Mouse (Mus musculus): ENCODE measurements around the gene Ubqln1. TPM values are rescaled to one million over a fixed set of nuclear protein-coding genes. Genes with fewer than 3 reads are reported as not detected.
"Not testable (repeated sequence)": the region's sequence is repeated elsewhere in the genome, so short reads cannot be mapped to it uniquely, and the experiment has no call there.

The Ubqln1 gene
- total RNA-seq, 2 experiments from 2014 or later, result 48.1 to 55.3 TPM

DNA sequence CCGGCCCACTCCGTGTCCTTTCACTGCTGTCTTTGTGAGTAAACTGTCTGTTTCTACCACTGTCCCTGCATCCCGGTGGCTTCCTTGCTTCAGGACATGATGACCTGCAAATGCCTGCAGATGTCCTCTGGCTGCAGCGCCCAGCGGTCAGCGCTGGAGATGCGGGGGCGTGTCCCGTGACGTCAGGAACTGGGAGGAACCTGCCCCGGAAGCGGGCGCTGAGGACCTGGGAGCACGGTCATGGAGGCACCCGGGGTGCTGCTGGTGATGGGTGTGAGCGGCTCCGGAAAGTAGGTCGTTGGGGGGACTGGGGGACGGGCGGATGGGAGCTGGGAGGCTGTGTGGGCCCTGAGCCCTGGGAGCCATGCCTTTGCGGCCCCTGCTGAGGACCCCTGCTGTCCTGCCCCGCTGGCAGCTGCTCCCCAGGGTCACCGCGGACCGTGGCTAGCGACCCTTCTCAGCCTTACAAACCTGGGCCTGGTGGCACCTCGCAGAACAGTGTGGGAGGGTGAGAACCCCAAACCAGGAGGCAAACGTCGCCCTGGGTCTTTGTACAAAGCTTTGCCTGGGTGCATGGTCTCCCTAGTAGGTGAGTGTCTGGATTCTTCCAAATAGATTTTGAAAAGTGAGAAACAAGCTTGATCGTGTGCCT is 57.9 kb downstream of the Ubqln1 start, which contains the start of gene Idnk:
Gene Idnk, plus strand, starts transcription at position 203 of the 652 bp plus-strand sequence.
- ATAC-seq (ENCODE audit: poor library complexity, severe bottlenecking), result peak; percentile 88

DNA sequence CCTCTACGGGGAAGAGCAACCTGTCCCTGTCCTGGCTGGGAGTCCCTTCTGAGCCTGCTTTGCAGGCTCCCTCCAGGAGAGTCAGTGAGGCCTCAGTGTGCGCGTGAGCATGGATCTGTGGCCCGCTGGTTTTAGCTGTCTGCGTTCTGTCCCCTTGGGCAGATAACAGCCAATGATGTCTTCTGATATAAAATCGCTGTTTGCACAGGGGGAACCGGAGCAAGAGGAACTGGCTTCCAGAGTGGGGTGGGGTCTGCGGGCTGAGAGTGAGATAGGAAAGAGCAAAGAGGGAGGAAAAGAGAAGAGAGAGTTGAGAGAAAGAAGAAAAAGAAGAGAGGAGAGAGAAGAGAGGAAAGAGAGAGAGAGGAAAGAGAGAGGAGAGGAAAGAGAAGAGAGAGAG is 58.4 kb downstream of the Ubqln1 start:
- ATAC-seq (ENCODE audit: poor library complexity, severe bottlenecking), result no peak

DNA sequence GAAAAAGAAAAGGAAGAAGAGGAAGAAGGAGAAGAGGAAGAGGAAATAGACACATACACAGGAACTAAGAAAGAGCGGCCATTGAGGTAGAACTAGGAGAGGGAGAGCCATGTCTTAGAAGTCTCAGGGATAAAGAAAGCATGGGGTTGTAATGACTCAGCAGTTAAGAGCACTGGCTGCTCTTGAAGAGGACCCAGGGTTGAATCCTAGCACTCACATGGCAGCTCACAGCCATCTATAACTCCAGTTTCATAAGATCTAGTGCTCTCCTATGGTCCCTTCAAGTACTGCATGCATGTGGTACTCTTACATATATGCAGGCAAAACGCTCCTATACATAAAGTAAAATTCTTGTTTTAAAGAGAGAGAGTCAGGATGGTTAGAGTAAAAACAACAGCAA is 59.4 kb downstream of the Ubqln1 start:
- no peak for ATAC-seq (ENCODE audit: poor library complexity, severe bottlenecking)

DNA sequence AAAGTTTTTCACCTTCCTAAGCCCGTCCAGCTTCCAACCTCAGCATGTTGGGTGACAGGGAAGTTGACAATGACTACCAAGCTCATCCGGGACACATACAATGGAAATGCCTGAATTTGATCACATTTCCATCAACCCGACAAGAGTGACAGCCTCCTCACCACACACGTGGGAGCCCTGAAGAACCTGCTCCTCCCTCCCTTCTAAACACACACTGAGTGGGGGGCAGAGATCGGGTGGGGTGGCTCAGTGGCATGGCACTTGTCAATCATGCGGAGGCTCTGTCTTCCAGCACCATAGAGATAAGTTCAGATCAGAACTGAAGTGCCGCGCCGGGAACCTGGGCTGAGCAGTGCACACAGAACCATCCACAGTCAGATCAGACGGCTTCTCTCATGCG is 65.0 kb downstream of the Ubqln1 start:
- no peak for ATAC-seq (ENCODE audit: poor library complexity, severe bottlenecking)

DNA sequence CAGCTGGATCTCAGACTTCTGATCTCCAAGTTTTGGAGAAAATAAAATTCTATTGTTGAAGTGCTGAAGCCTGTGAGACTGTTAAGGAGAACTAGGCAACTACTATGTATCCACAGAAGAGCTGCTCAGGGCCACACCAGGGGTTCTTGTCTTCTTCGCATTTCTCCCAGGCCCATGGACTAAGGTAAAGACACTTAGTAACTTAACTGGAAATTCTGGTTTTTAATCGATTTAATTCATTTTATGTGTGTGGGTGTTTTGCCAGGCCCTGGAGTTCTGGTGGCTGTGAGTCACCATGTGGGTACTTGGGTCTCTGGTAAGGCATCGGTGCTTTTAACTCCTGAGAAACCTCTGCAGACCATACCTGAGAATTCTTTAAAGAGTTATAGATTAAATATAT is 65.8 kb downstream of the Ubqln1 start:
- ATAC-seq (ENCODE audit: poor library complexity, severe bottlenecking), result no peak

DNA sequence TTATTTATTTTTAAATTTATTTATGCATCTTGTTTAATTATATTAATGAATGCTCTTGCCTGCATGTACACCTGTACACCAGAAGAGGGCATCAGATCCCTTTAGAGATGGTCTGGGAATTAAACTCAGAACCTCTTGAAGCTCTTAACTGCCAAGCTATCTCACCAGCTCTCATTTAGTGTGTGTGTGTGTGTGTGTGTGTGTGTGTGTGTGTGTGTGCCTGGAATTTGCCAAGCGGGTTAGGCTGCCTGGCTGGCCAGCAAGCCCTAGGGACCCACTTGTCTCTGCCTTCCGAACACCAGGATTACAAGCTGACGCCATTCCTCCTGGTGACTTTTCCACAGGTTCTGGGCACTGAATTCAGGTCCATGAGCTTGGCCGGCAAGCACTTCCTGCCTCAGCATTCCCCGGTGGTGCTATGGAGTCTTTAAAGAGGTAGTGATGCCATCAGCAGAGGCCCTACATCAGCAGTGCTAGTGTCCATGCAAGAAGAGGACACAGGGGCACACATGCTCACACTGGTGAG is 66.4 kb downstream of the Ubqln1 start:
- ATAC-seq (ENCODE audit: poor library complexity, severe bottlenecking), result peak; percentile 52; the same call in 1 of the 2 replicates

DNA sequence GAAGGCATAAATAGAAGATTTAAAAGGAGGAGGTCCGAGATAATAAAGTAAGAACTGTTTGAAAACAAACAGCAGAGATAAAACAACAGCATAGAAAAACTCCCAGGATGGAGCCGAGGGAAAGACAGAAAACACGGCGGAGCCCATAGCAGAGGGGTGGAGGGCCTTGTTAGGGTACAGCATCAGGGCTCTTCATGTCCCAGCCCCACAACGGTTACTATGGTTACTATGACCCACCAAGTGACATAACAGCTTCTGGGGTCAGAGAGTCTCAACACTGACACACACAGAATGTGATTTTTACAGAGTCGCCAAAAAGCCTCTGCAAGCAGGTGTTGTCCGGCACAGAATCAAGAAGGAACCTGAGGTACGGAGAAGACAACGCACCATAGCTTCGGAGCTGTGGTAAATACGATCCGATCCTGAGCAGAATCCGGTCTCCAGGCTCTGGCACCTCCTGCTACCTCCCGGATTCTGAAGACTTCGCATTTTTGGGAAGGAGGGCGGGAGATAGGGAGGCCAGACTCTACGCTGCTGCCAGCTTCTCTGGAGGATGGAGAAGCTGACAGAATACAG is 67.1 kb downstream of the Ubqln1 start:
- peak; percentile 80 for ATAC-seq (ENCODE audit: poor library complexity, severe bottlenecking)

DNA sequence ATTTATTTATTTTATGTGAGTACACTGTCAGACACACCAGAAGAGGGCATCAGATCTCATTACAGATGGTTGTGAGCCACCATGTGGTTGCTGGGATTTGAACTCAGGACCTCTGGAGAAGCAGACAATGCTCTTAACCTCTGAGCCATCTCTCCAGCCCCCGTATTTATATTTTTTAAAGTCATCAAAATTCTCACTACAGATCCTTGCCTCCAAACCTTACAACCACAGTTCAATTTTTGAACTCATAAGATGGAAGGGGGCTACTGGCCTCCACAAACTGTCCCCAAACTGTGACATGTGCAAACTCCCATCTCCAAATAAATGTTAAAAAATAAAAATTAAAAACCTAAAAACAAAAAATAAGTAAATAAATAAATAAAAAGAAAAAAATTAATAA is 67.7 kb downstream of the Ubqln1 start:
- no peak for ATAC-seq (ENCODE audit: poor library complexity, severe bottlenecking)

DNA sequence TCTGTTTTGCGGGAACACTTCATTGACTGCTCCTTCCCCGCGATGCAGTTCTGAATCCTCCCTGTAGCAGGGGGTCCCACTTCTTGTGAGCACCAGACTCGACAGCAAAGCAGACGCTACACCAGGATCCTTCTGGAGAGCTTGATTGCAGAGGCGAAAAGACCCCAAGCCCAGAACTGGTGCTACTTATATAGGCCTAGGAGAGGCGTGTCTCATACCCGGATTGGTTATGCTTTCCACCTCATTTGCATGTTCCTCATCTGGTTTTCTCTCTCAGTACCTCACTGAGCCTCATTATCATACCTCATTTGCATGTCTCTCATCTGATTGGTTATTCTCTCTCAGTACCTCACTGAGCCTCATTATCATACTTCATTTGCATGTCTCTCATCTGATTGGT is 68.8 kb downstream of the Ubqln1 start:
- not testable (repeated sequence) for ATAC-seq (ENCODE audit: poor library complexity, severe bottlenecking)

DNA sequence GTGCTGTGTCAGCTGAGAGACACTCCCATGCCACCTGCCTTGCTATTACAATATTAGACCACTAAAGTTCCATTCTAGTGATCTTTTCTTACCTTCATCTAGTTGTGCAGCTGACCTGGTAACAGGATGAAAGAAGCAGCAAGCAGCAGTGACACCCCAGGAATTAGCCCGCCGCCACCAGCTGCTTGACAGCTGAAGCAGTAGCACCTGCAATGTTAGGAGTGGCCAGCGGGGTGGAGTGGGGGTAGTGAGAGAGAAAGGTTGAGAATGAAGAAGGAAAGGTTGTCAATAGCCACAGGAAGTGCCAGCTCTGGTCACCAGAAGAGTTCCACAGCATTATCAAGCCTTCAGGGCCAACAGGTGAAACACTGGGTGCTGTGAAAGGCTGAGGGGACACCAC is 83.8 kb downstream of the Ubqln1 start:
- ATAC-seq (ENCODE audit: poor library complexity, severe bottlenecking), result no peak

DNA sequence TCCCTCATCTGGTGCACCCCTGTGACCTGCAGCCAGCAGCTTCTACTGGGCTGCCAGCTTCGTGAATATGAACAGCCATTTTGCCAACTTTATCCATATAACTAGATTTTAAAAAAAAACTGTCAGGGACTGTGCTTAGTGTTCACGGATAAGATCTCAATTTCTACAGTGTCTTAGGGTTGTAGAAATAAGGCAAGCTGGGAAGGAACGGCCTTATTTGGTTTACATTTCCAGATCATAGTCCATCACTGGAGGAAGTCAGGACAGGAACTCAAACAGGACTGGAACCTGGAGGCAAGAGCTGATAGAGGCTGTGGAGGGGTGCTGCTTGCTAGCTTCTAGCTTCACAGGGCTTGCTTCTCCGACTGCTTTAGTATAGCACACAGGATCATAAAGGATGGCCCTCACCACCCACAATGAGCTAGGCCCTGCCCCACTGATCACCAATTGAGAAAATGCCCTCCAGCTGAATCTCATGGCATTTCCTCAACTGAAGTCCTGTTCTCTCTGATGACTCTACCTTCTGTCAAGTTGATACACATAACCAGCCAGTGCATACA is 85.7 kb downstream of the Ubqln1 start:
- ATAC-seq (ENCODE audit: poor library complexity, severe bottlenecking), result no peak

DNA sequence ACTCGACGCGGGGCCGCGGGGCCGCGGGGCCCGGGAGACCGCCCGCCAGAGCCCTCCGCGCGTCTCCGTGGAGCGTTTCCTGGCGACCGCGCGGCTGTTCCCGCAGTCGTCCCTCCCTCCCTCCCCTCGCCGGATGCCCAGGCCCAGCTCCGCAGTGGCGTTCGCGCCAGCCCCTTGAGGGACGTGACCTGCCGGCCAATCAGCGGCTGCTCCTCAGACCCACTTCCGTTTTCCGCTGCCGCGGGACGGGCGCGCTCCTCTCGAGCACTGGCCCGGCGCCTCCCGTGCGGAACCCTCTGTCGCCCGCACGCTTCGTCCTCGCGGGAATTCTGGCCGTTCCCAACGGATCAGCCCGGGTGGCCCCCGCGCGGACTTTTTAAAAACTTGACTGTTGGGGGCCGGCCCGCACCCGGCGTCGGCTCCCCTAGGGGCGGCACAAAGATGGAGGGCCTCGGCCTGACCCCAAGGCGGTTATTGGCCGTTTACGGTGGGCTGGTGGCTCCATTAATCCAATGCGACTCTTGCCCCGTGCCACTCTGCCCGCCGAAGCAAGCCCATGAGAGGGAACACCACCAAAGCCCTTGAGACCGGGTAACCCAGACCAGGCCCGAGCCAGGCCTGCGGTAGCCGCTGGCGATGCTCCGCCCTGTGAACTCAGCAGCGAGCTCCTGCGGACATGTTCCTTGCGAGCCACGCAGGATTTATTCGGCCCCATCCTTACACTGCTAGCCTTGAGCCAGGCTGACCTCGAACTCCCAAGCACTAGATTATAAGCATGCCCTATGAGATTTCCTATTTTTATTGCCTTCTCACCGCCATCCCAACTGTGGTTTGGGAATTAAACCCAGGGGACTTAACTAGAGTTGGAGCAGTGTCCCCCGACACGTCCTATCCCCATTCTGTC is 86.4 kb downstream of the Ubqln1 start:
- ATAC-seq (ENCODE audit: poor library complexity, severe bottlenecking), result peak; percentile 85

DNA sequence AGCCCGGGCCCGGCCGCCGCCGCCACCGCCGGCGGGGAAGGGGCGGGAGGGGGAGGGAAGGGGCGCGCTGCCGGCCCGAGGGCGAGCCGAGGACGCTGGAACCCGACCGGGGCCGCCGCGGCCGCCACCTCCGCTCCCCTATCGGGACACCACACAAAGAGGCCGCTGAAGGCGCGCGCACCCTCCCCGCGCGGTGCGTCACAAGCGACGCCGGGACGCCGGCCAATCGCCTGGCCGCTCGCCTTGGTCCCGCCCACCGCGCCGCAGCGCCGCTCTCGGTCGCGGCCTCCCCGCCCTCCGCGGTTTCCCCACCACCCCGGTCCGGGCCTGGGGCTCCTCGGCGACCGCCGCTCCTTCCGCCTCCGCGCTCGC is 87.1 kb downstream of the Ubqln1 start, which contains the start of gene Hnrnpa0:
Gene Hnrnpa0, minus strand, starts transcription at position 161 of the 372 bp plus-strand sequence.
- ATAC-seq (ENCODE audit: poor library complexity, severe bottlenecking), result peak; percentile 81

DNA sequence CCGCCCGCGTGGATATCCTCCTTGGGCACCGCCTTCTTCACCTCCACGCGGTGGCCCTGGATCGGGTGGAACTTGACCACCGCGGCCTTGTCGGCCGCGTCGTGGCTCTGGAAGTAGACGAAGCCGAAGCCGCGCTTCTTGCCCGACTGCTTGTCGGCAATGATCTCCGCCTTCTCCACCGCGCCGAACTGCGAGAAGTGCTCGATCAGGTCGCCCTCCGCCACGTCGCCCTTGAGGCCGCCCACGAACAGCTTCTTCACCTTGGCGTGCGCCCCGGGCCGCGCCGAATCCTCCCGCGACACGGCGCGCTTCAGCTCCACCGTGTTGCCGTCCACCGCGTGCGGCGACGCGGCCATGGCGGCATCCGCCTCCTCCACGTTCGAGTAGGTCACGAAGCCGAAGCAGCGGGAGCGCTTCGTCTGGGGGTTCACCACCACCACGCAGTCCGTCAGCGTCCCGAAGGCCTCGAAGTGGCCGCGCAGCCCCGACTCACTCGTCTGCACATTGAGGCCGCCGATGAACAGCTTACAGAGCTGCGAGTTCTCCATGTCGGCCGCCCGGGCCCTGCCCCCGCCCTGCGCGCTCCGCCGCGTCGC is 87.6 kb downstream of the Ubqln1 start:
- peak; percentile 4; the same call in 1 of the 2 replicates for ATAC-seq (ENCODE audit: poor library complexity, severe bottlenecking)

DNA sequence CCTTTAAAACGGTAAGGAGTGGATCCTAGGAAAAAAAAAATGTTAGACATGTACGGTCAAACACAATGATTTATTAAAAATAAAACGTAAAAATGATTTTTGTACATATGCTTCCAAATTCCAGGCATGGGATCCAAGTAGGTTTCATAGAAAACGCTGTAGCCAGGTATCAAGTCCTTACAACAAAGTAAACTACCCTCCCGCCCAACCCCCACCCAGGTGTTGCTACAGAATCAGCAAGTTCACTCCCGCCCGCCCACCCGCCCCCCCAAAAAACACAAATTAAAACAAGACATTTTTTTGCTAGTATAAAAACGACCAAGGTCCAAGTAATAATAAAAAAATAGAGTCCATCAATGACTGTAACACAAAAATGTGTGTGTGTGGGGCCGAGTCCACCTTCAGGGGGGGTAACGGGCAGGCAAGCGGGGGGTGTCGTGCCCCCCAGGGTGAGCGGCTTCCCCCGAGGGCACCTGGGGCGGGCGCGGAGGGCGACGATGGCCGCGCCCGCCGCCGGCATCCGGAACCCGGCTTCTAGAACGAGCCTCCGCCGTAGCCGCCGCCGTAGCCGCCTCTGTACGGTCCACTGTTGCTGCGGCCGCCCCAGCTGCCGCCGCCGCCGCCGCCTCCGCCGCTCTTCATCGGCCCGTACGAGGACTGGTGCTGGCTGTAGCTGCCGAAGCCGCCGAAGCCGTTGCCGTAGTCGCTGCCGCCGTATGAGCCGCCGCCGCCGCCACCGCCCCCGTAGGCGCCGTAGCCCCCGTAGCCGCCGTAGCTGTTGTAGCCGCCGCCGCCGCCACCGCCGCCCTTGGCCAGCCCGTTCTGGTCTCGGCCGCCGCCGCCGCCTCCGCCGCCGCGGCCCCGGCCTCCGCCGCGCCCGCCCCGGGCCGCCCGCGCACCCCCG is 88.3 kb downstream of the Ubqln1 start:
- ATAC-seq (ENCODE audit: poor library complexity, severe bottlenecking), result no peak

Other genes starting within 250 kb of the Ubqln1 start
- 0.07 and 0.09 TPM in 2 replicates for gene Klhl3, start 102.1 kb downstream of the Ubqln1 start, total RNA-seq (2015)
- 0.11 and 0.12 TPM in 2 replicates for gene Klhl3, start 102.1 kb downstream of the Ubqln1 start, total RNA-seq (2017)
- gene Hnrnpa0, start 87.1 kb downstream of the Ubqln1 start, total RNA-seq (2015), result 68.3 and 78.2 TPM in 2 replicates
- gene Hnrnpa0, start 87.1 kb downstream of the Ubqln1 start, total RNA-seq (2017), result 44.4 and 46.5 TPM in 2 replicates
- 52.9 and 53.8 TPM in 2 replicates for gene Idnk, start 58.0 kb downstream of the Ubqln1 start, total RNA-seq (2015)
- gene Idnk, start 58.0 kb downstream of the Ubqln1 start, total RNA-seq (2017), result 36.7 and 38.7 TPM in 2 replicates
- gene Gkap1, start 60.0 kb upstream of the Ubqln1 start, total RNA-seq (2015), result 8.9 and 16.6 TPM in 2 replicates
- 7.9 and 10.0 TPM in 2 replicates for gene Gkap1, start 60.0 kb upstream of the Ubqln1 start, total RNA-seq (2017)
- gene Kif27, start 143.5 kb upstream of the Ubqln1 start, total RNA-seq (2015), result not detected in 2 replicates
- not detected in 2 replicates for gene Kif27, start 143.5 kb upstream of the Ubqln1 start, total RNA-seq (2017)
- 20.8 and 21.8 TPM in 2 replicates for gene 2210016F16Rik, start 169.6 kb upstream of the Ubqln1 start, total RNA-seq (2015)
- 12.3 and 12.6 TPM in 2 replicates for gene 2210016F16Rik, start 169.6 kb upstream of the Ubqln1 start, total RNA-seq (2017)
- gene Rmi1, start 186.6 kb upstream of the Ubqln1 start, total RNA-seq (2015), result 40.6 and 46.0 TPM in 2 replicates
- 23.6 and 25.5 TPM in 2 replicates for gene Rmi1, start 186.6 kb upstream of the Ubqln1 start, total RNA-seq (2017)
- 665 and 701 TPM in 2 replicates for gene Hnrnpk, start 187.7 kb upstream of the Ubqln1 start, total RNA-seq (2015)
- 1,381 and 1,571 TPM in 2 replicates for gene Hnrnpk, start 187.7 kb upstream of the Ubqln1 start, total RNA-seq (2017)

All from megakaryocyte, adult 5-6 weeks (primary cell).